ENCODE assay signal across 9 mouse cellular contexts in the genomic region with DNA sequence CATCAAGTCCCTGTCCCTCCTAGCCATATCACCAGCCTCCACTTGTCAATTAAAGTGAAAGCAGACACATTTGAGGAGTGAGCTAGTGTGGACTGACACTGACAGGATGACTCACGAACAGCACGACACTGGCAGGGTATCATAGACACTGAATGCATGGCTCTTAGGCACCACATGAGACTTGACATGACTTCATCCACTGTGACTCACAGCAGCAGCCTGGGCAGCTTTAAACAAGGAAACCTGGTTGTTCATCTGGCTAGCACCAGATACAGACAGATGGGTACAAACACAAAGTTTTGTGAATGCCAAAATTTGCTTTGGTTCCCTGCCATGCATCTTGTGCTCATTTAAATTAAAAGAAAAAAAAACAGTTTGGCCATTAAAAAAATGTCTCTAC.
A peak's percentile ranks its signal among the peaks of the same experiment; 100 is the strongest.
DNase-seq lines count a peak whose midpoint lies in the region.
"Had no signal": no experiment of that assay in that cellular context is flagged by ENCODE, and none has a peak within 500 bp of the region (broad histone marks: within the 10 kb centered on the region; RNA-seq: fewer than 3 reads in every experiment).

No protein-coding gene starts in this region.

- peak; percentile 64 for DNase-seq in right cerebral cortex, adult 18-20 months
- no peak for DNase-seq in right cerebral cortex, postnatal 4 days
- DNase-seq in brain, embryonic 18.5 days (ENCODE audit: low read depth, low spot score) = peak; percentile 34
- DNase-seq in frontal cortex, postnatal 36 days (ENCODE audit: low spot score in 2 of 2) = peak; percentile 52 to 63
- DNase-seq in right cerebral cortex, postnatal 25 days = peak; percentile 58
- no peak for DNase-seq in urinary bladder, postnatal 4 days (ENCODE audit: low spot score in 2 of 2)
- no peak for DNase-seq in kidney, postnatal 25 days
- no peak for DNase-seq in yolk sac, embryonic 10.5 days (ENCODE audit: low spot score)
- DNase-seq: lung, postnatal 36 days had no signal

Comparison
In these comparisons a context has a peak if more than half of its experiments do, and no peak if none do; other contexts are left out.
1. DNase-seq: peak in right cerebral cortex, adult 18-20 months (single experiment), brain, embryonic 18.5 days (single experiment), frontal cortex, postnatal 36 days (2 of 2) and right cerebral cortex, postnatal 25 days (single experiment); none in right cerebral cortex, postnatal 4 days (single experiment), urinary bladder, postnatal 4 days (0 of 2), kidney, postnatal 25 days (0 of 2) and yolk sac, embryonic 10.5 days (single experiment).